Mouse (Mus musculus) left cerebral cortex, adult 2 months (tissue): ENCODE measurements around the gene Foxl2. TPM values are rescaled to one million over a fixed set of nuclear protein-coding genes. Genes with fewer than 3 reads are reported as not detected.

Experiments used
- DNase-seq, 2 experiments: peaks; one replicate each; pipeline ENCODE4 v3.0.0; 2021 to 2022; ENCODE audit warnings: low spot score in 2 of 2, mixed read lengths in 1 of 2; ENCODE audit errors: extremely low spot score in 1 of 2
- H3K27ac ChIP-seq: fragments of 200-600 bp; 2 replicates; pipeline ENCODE4 v1.8.1; 2022
- H3K4me3 ChIP-seq: fragments of 200-600 bp; 2 replicates; pipeline ENCODE4 v1.8.1; 2022
- CTCF ChIP-seq: fragments of 200-600 bp; IDR thresholded peaks from 2 replicates; pipeline ENCODE4 v1.8.1; 2022; ENCODE audit warnings: antibody characterized with exemption, mild to moderate bottlenecking, moderate library complexity
- intact Hi-C: fragments of 180-260 bp; cut with DNase I; formaldehyde crosslinking; loops from one replicate; pipeline ENCODE4 v1.15.1; 2025
- long read RNA-seq, 2 experiments: library from polyadenylated mRNA; stranded (forward); transcript quantifications; one replicate each; pipeline ENCODE4 v2.0.0; 2021; ENCODE audit warnings: borderline mapping rate in 2 of 2
- total RNA-seq, 2 experiments: library from RNA; stranded (reverse); gene quantifications; 2 replicates each; pipeline ENCODE4 v1.2.3; 2021

Gene Foxl2
- under 1 TPM; 0.91 to 0.95 TPM for total RNA-seq
- long read RNA-seq, experiment 1, partial matches to known transcripts = 0 of 4 reads
- long read RNA-seq, experiment 1, other reads (novel, unspliced or antisense) = 0 of 4 reads
- long read RNA-seq, experiment 2 = 0 reads

- Histone ChIP-seq H3K27ac (peak within 1 kb of the TSS; percentile 28; the same call in 1 of the 2 replicates), H3K4me3 (peak within 1 kb of the TSS; percentile 44)
- intact Hi-C loops = loop anchor here (5.0 kb wide), 1 partner anchor 917 kb away; no protein-coding TSS in a partner anchor
- no peak for DNase-seq
- no peak for TF ChIP-seq CTCF
Measured at GRCm38 (mm10) chr9:98955103-98955715, at the start of gene Foxl2. TSS of gene Foxl2 (plus strand) at chr9:98955288.

- Histone ChIP-seq H3K27ac (no peak overlapping the region), H3K4me3 (no peak overlapping the region)
- intact Hi-C loops = no loop called here
- no peak for DNase-seq
- TF ChIP-seq CTCF = no peak
Measured at GRCm38 (mm10) chr9:98920629-98921523, 34.2 kb upstream of the Foxl2 start.

GRCm38 (mm10) chr9:98923119-98923518 lies 32.0 kb upstream of the Foxl2 start:
- DNase-seq = no peak
- no peak for TF ChIP-seq CTCF
- no peak overlapping the region for H3K4me3 ChIP-seq
- intact Hi-C loops = no loop called here
- H3K27ac ChIP-seq = no peak overlapping the region

GRCm38 (mm10) chr9:98924183-98924582 lies 30.9 kb upstream of the Foxl2 start:
- TF ChIP-seq CTCF = peak; percentile 10; the same call in 1 of the 2 replicates
- Histone ChIP-seq H3K27ac (no peak overlapping the region), H3K4me3 (no peak overlapping the region)
- intact Hi-C loops = no loop called here
- no peak for DNase-seq

- intact Hi-C loops = no loop called here
- no peak overlapping the region for H3K4me3 ChIP-seq
Measured at GRCm38 (mm10) chr9:98929496-98929895, 25.6 kb upstream of the Foxl2 start.

GRCm38 (mm10) chr9:98932931-98933330 lies 22.2 kb upstream of the Foxl2 start:
- TF ChIP-seq CTCF = no peak
- DNase-seq = no peak
- H3K27ac ChIP-seq = no peak overlapping the region
- no peak overlapping the region for H3K4me3 ChIP-seq
- intact Hi-C loops = no loop called here

More at GRCm38 (mm10) chr9:98929496-98929895, 25.6 kb upstream of the Foxl2 start:
- TF ChIP-seq CTCF = peak; percentile 43
- DNase-seq = no peak
- H3K27ac ChIP-seq = no peak overlapping the region

- intact Hi-C loops = no loop called here
- Histone ChIP-seq H3K27ac (no peak overlapping the region), H3K4me3 (no peak overlapping the region)
- TF ChIP-seq CTCF = no peak
- DNase-seq = no peak
Measured at GRCm38 (mm10) chr9:98935190-98935909, 19.7 kb upstream of the Foxl2 start.

GRCm38 (mm10) chr9:98939290-98939689 lies 15.8 kb upstream of the Foxl2 start:
- DNase-seq = no peak
- H3K27ac ChIP-seq = no peak overlapping the region
- H3K4me3 ChIP-seq = no peak overlapping the region
- intact Hi-C loops = no loop called here
- TF ChIP-seq CTCF = peak; percentile 49

- H3K27ac ChIP-seq = no peak overlapping the region
- no peak overlapping the region for H3K4me3 ChIP-seq
- intact Hi-C loops = no loop called here
- peak; percentile 15; the same call in 1 of the 2 replicates for TF ChIP-seq CTCF
- DNase-seq = peak in 1 of 2 experiments; percentile 26
Measured at GRCm38 (mm10) chr9:98952171-98953050, 2.7 kb upstream of the Foxl2 start.

- Histone ChIP-seq H3K27ac (no peak overlapping the region), H3K4me3 (no peak overlapping the region)
- no peak for TF ChIP-seq CTCF
- intact Hi-C loops = no loop called here
- DNase-seq = no peak
Measured at GRCm38 (mm10) chr9:98953291-98953690, 1.8 kb upstream of the Foxl2 start.

- intact Hi-C loops = no loop called here
- TF ChIP-seq CTCF = no peak
- Histone ChIP-seq H3K27ac (no peak overlapping the region), H3K4me3 (no peak overlapping the region)
- no peak for DNase-seq
Measured at GRCm38 (mm10) chr9:98953830-98954229, 1.3 kb upstream of the Foxl2 start.
